Mouse (Mus musculus): Measurements from ENCODE around the gene Vmn1r112.
"Not testable (repeated sequence)": the region's sequence is repeated elsewhere in the genome, so short reads cannot be mapped to it uniquely, and the experiment has no call there.

DNA sequence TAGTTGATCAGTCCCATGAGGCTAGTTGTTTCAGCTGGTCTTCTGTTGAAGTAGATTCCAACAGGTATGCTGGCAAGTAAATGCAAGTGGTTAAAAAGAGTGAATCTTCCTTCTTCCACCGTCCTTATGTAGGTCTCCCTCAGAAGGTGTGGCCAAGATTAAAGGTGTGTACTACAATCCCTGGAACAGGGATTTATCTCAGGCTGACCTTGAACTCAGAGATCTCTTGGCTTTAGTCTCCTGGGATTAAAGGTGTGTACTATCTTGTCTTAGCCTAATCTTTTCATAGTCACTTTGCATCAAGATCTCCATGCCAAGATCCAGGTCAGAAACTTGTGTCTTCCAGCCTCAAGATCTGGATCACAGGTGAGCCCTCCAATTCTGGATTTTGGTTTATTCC, 40.5 kb upstream of the Vmn1r112 start, which contains the start of gene Gm10668:
- not testable (repeated sequence) for TF ChIP-seq CTCF (IDR thresholded peaks at IDR 0.05; ENCODE audit: borderline replicate concordance, extremely low read depth, insufficient read depth, insufficient read length); POLR2A (IDR thresholded peaks at IDR 0.05; ENCODE audit: borderline replicate concordance, extremely low read depth, insufficient read depth, insufficient read length, poor library complexity, severe bottlenecking)
